Mouse (Mus musculus): ENCODE data around the gene Rbbp4. TPM values are rescaled to one million over a fixed set of nuclear protein-coding genes. Genes with fewer than 3 reads are reported as not detected.

Gene Rbbp4
- polyA plus RNA-seq, 1 experiment from 2014 or later: 291 TPM

- WGBS: 89% methylated on average over 1 of the region's 1 CpGs
- ATAC-seq (replicated peaks; ENCODE audit: extremely low read depth, insufficient read depth, low FRiP score): no peak
- no peak overlapping the region for H3K9ac ChIP-seq (ENCODE audit: low read length)
- H3K4me1 ChIP-seq (ENCODE audit: control insufficient read depth, insufficient read depth, low read length): peaks cover 7% of the 10 kb centered on the region
- H3K36me3 ChIP-seq (ENCODE audit: control insufficient read depth, insufficient read depth): peaks cover 55% of the 10 kb centered on the region
- H3K27me3 ChIP-seq (ENCODE audit: control insufficient read depth, insufficient read depth, low read length): no peaks in the 10 kb centered on the region
- H3K27ac ChIP-seq (ENCODE audit: low read length): no peak overlapping the region
- H3K4me2 ChIP-seq (ENCODE audit: low read depth, low read length): no peak overlapping the region
- H3K9me3 ChIP-seq (replicated peaks; ENCODE audit: control insufficient read depth, low read length): no peaks in the 10 kb centered on the region
- H3K4me3 ChIP-seq (ENCODE audit: low read length): no peak overlapping the region
Measured at GRCm38 (mm10) chr4:129320876-129321275, 14.3 kb downstream of the Rbbp4 start.

GRCm38 (mm10) chr4:129313886-129314285 lies 21.3 kb downstream of the Rbbp4 start:
- no peak overlapping the region for H3K9ac ChIP-seq (ENCODE audit: low read length)
- H3K27ac ChIP-seq (ENCODE audit: low read length): no peak overlapping the region
- no peak overlapping the region for H3K4me2 ChIP-seq (ENCODE audit: low read depth, low read length)
- ATAC-seq (replicated peaks; ENCODE audit: extremely low read depth, insufficient read depth, low FRiP score): no peak
- no peaks in the 10 kb centered on the region for H3K27me3 ChIP-seq (ENCODE audit: control insufficient read depth, insufficient read depth, low read length)
- H3K36me3 ChIP-seq (ENCODE audit: control insufficient read depth, insufficient read depth): peaks cover 62% of the 10 kb centered on the region
- H3K4me1 ChIP-seq (ENCODE audit: control insufficient read depth, insufficient read depth, low read length): no peaks in the 10 kb centered on the region
- WGBS: 76% methylated on average over 3 of the region's 3 CpGs
- H3K9me3 ChIP-seq (replicated peaks; ENCODE audit: control insufficient read depth, low read length): no peaks in the 10 kb centered on the region
- no peak overlapping the region for H3K4me3 ChIP-seq (ENCODE audit: low read length)

DNA sequence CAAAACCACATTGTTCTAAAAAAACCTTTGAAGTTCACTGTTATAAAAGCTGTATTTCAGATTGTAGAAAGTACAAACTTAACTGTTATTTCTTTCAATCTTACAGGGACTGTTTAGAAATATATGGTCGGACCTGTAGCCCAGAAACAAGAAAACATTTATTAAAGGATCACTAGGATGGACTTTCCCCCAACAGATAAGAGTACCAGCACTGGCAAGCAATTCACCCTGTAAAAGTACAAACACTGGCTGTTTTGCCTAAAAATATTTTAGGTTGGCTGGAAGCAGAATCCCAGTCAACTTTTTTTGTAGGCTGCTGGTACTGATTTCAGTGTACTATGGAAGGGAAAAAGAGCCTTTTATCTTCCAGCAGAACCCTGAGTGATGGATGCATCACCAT lies 27.2 kb downstream of the Rbbp4 start:
- 93% methylated on average over 1 of the region's 1 CpGs for WGBS
- H3K36me3 ChIP-seq (ENCODE audit: control insufficient read depth, insufficient read depth): peaks cover 47% of the 10 kb centered on the region

GRCm38 (mm10) chr4:129304306-129304705 lies 30.9 kb downstream of the Rbbp4 start:
- Histone ChIP-seq H3K4me1 (ENCODE audit: control insufficient read depth, insufficient read depth, low read length) (peaks cover 6% of the 10 kb centered on the region), H3K9me3 (replicated peaks; ENCODE audit: control insufficient read depth, low read length) (no peaks in the 10 kb centered on the region), H3K4me3 (ENCODE audit: low read length) (no peak overlapping the region), H3K27ac (ENCODE audit: low read length) (peak overlapping the region; percentile 27; the same call in 1 of the 2 replicates), H3K4me2 (ENCODE audit: low read depth, low read length) (no peak overlapping the region), H3K36me3 (ENCODE audit: control insufficient read depth, insufficient read depth) (peaks cover 28% of the 10 kb centered on the region), H3K9ac (ENCODE audit: low read length) (no peak overlapping the region), H3K27me3 (ENCODE audit: control insufficient read depth, insufficient read depth, low read length) (no peaks in the 10 kb centered on the region)
- WGBS: 13% methylated on average over 1 of the region's 1 CpGs
- no peak for ATAC-seq (replicated peaks; ENCODE audit: extremely low read depth, insufficient read depth, low FRiP score)

More for the DNA sequence above, 27.2 kb downstream of the Rbbp4 start:
- H3K27ac ChIP-seq (ENCODE audit: low read length): no peak overlapping the region
- peaks cover 6% of the 10 kb centered on the region for H3K4me1 ChIP-seq (ENCODE audit: control insufficient read depth, insufficient read depth, low read length)
- no peaks in the 10 kb centered on the region for H3K9me3 ChIP-seq (replicated peaks; ENCODE audit: control insufficient read depth, low read length)
- H3K27me3 ChIP-seq (ENCODE audit: control insufficient read depth, insufficient read depth, low read length): no peaks in the 10 kb centered on the region
- no peak overlapping the region for H3K4me3 ChIP-seq (ENCODE audit: low read length)
- H3K9ac ChIP-seq (ENCODE audit: low read length): no peak overlapping the region
- ATAC-seq (replicated peaks; ENCODE audit: extremely low read depth, insufficient read depth, low FRiP score): no peak
- no peak overlapping the region for H3K4me2 ChIP-seq (ENCODE audit: low read depth, low read length)

DNA sequence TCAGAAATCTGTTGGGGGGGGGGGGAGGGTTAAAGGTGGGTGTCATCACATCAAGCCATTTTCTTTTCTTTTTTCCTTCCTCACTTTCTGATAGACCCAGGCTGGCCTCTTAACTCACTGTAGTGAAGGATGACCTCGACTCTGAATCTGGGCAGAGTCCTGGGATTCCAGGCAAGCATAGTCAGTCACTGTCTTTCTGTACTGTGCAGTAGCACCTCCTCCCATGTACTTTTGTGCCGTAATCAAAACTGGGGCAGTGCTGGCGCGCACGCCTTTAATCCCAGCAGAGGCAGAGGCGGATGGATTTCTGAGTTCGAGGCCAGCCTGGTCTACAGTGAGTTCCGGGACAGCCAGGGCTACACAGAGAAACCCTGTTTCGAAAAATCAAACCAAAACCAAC lies 31.4 kb downstream of the Rbbp4 start:
- no peaks in the 10 kb centered on the region for H3K9me3 ChIP-seq (replicated peaks; ENCODE audit: control insufficient read depth, low read length)
- H3K36me3 ChIP-seq (ENCODE audit: control insufficient read depth, insufficient read depth): peaks cover 25% of the 10 kb centered on the region
- H3K27ac ChIP-seq (ENCODE audit: low read length): peak overlapping the region; percentile 27; the same call in 1 of the 2 replicates
- peaks cover 9% of the 10 kb centered on the region for H3K4me1 ChIP-seq (ENCODE audit: control insufficient read depth, insufficient read depth, low read length)
- no peak for ATAC-seq (replicated peaks; ENCODE audit: extremely low read depth, insufficient read depth, low FRiP score)
- WGBS: 76% methylated on average over 9 of the region's 9 CpGs
- no peak overlapping the region for H3K4me2 ChIP-seq (ENCODE audit: low read depth, low read length)
- H3K4me3 ChIP-seq (ENCODE audit: low read length): no peak overlapping the region
- H3K9ac ChIP-seq (ENCODE audit: low read length): no peak overlapping the region
- no peaks in the 10 kb centered on the region for H3K27me3 ChIP-seq (ENCODE audit: control insufficient read depth, insufficient read depth, low read length)

GRCm38 (mm10) chr4:129303401-129303800 lies 31.8 kb downstream of the Rbbp4 start:
- 77% methylated on average over 5 of the region's 5 CpGs for WGBS
- no peak for ATAC-seq (replicated peaks; ENCODE audit: extremely low read depth, insufficient read depth, low FRiP score)
- H3K36me3 ChIP-seq (ENCODE audit: control insufficient read depth, insufficient read depth): peaks cover 21% of the 10 kb centered on the region

DNA sequence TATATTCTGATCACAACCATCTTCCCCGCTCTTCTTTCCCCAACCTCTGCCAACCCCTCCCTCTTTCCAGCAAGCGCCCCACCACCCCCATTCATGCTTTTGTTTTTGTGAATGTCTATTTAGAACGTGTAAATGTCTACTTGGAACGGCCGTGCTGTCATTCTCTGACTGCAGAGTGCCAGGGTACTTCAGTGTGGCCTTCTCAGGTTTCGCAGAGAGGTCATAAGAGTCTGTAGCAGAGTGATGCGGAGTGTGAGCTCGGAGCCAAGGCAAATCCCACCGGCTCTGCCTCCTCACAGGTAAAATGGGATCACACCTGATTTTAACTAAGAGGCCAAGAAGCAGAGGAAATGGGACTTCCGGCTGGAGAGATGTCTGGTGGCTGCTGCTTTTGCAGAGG lies 36.0 kb downstream of the Rbbp4 start:
- 50% methylated on average over 10 of the region's 10 CpGs for WGBS
- no peaks in the 10 kb centered on the region for H3K27me3 ChIP-seq (ENCODE audit: control insufficient read depth, insufficient read depth, low read length)
- no peak overlapping the region for H3K9ac ChIP-seq (ENCODE audit: low read length)
- H3K4me2 ChIP-seq (ENCODE audit: low read depth, low read length): no peak overlapping the region
- H3K4me3 ChIP-seq (ENCODE audit: low read length): no peak overlapping the region
- ATAC-seq (replicated peaks; ENCODE audit: extremely low read depth, insufficient read depth, low FRiP score): no peak
- H3K4me1 ChIP-seq (ENCODE audit: control insufficient read depth, insufficient read depth, low read length): peaks cover 15% of the 10 kb centered on the region
- H3K27ac ChIP-seq (ENCODE audit: low read length): no peak overlapping the region
- no peaks in the 10 kb centered on the region for H3K36me3 ChIP-seq (ENCODE audit: control insufficient read depth, insufficient read depth)
- no peaks in the 10 kb centered on the region for H3K9me3 ChIP-seq (replicated peaks; ENCODE audit: control insufficient read depth, low read length)

More at GRCm38 (mm10) chr4:129303401-129303800, 31.8 kb downstream of the Rbbp4 start:
- H3K4me1 ChIP-seq (ENCODE audit: control insufficient read depth, insufficient read depth, low read length): peaks cover 9% of the 10 kb centered on the region
- H3K4me2 ChIP-seq (ENCODE audit: low read depth, low read length): no peak overlapping the region
- H3K9ac ChIP-seq (ENCODE audit: low read length): no peak overlapping the region
- no peak overlapping the region for H3K27ac ChIP-seq (ENCODE audit: low read length)
- no peaks in the 10 kb centered on the region for H3K27me3 ChIP-seq (ENCODE audit: control insufficient read depth, insufficient read depth, low read length)
- no peak overlapping the region for H3K4me3 ChIP-seq (ENCODE audit: low read length)
- H3K9me3 ChIP-seq (replicated peaks; ENCODE audit: control insufficient read depth, low read length): no peaks in the 10 kb centered on the region

- WGBS: 30% methylated on average over 4 of the region's 4 CpGs
- H3K27ac ChIP-seq (ENCODE audit: low read length): peak overlapping the region; percentile 25; the same call in 1 of the 2 replicates
- no peak for ATAC-seq (replicated peaks; ENCODE audit: extremely low read depth, insufficient read depth, low FRiP score)
Measured at GRCm38 (mm10) chr4:129297724-129298123, 37.4 kb downstream of the Rbbp4 start.

GRCm38 (mm10) chr4:129296066-129296465 lies 39.1 kb downstream of the Rbbp4 start:
- no peak overlapping the region for H3K9ac ChIP-seq (ENCODE audit: low read length)
- no peak overlapping the region for H3K4me3 ChIP-seq (ENCODE audit: low read length)
- peak overlapping the region; percentile 48 for H3K27ac ChIP-seq (ENCODE audit: low read length)
- peaks cover 15% of the 10 kb centered on the region for H3K4me1 ChIP-seq (ENCODE audit: control insufficient read depth, insufficient read depth, low read length)
- H3K9me3 ChIP-seq (replicated peaks; ENCODE audit: control insufficient read depth, low read length): no peaks in the 10 kb centered on the region
- no peaks in the 10 kb centered on the region for H3K36me3 ChIP-seq (ENCODE audit: control insufficient read depth, insufficient read depth)
- H3K4me2 ChIP-seq (ENCODE audit: low read depth, low read length): peak overlapping the region; percentile 7; the same call in 1 of the 2 replicates
- no peaks in the 10 kb centered on the region for H3K27me3 ChIP-seq (ENCODE audit: control insufficient read depth, insufficient read depth, low read length)
- peak; percentile 57; the same call in 1 of the 2 replicates for ATAC-seq (replicated peaks; ENCODE audit: extremely low read depth, insufficient read depth, low FRiP score)
- 45% methylated on average over 7 of the region's 7 CpGs for WGBS

More at GRCm38 (mm10) chr4:129297724-129298123, 37.4 kb downstream of the Rbbp4 start:
- no peak overlapping the region for H3K4me2 ChIP-seq (ENCODE audit: low read depth, low read length)
- no peak overlapping the region for H3K4me3 ChIP-seq (ENCODE audit: low read length)
- H3K9me3 ChIP-seq (replicated peaks; ENCODE audit: control insufficient read depth, low read length): no peaks in the 10 kb centered on the region
- H3K9ac ChIP-seq (ENCODE audit: low read length): no peak overlapping the region
- H3K27me3 ChIP-seq (ENCODE audit: control insufficient read depth, insufficient read depth, low read length): no peaks in the 10 kb centered on the region
- H3K36me3 ChIP-seq (ENCODE audit: control insufficient read depth, insufficient read depth): no peaks in the 10 kb centered on the region
- peaks cover 15% of the 10 kb centered on the region for H3K4me1 ChIP-seq (ENCODE audit: control insufficient read depth, insufficient read depth, low read length)

Data from heart, embryonic 16.5 days (tissue).